Mouse (Mus musculus): Measurements from ENCODE around the gene Hnf1a.

The Hnf1a gene

DNA sequence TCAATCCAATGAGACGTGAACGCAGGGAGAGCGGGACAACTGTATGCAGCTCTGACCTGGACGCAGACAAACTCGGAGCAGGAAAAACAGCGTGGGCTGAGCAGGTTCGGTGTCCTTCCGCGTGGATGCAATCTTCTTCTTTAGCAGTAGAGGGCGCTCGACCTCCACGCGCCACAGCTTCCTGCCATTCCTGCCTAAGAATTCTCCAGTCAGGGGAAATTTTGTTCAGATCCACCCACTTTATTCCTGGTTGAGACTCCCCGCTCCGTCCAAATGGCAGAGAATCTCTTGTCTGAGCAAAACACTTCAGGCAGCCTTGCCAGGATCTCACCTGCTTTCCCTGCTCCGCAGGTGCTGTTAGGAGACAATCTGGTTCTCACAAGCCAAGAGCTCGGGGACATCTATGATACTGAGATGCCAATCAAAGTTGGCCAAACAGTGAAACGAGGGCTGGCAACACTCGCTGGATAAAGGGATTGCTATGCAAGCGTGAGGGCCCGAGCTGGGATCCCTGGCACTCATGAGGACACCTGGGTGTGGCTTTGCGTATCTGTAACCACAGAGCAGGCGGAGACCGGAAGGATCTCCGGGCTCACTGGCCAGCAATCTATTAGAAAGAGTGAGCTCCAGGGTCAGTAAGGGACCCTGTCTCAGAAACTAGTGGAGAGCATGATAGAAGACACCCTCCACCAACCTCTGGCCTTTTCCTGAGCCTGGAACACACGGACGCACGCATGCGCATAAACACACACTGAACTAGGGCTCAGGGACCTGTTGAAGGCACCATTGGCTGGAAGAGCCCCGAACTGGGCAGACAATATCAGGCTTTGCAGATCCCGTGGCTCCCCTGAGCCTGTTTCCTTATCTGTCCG, 8.6 kb upstream of the Hnf1a start:
- peak; percentile 80 for DNase-seq (ENCODE audit: low spot score)

GRCm38 (mm10) chr5:114978888-114979249, 8.0 kb upstream of the Hnf1a start:
- DNase-seq (ENCODE audit: low spot score): no peak

DNA sequence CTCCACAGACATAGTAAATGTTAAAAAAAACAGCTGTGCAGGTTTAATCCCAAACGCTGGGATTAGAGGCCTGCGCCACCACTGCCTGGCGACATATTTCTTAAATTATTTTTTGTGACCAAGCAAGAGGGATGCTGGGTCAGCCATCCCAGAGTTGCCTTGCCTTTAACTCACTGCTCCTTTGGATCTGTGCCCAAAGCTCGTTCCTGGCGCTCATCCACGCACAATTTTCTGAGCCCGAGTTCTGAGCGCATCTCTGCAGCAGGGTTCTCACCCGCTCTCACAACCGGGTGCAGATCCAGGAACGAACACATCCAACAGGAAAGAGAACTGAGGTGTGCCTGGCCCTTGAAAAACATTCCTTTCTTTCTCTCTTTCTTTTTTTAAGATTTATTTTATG, 7.6 kb upstream of the Hnf1a start:
- DNase-seq (ENCODE audit: low spot score): no peak

DNA sequence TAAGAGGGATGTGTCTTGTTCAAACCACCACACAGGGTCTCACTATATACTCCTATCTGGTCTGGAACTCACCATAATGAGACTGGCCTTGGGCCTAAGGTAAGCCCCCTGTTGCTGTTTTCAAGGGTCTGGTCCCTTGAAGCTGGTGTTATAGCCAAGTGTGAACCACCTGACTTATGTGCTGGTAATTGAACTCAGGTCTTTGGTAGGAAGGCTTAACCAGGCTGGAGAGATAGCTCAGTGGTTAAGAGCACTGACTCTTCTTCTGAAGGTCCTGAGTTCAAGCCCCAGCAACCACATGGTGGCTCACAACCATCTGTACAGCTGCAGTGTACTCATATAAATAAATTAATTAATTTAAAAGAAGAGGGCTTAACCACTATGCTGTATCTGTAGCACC, 6.0 kb upstream of the Hnf1a start:
- no peak for DNase-seq (ENCODE audit: low spot score)

GRCm38 (mm10) chr5:114973131-114973530, 2.2 kb upstream of the Hnf1a start:
- no peak for DNase-seq (ENCODE audit: low spot score)

DNA sequence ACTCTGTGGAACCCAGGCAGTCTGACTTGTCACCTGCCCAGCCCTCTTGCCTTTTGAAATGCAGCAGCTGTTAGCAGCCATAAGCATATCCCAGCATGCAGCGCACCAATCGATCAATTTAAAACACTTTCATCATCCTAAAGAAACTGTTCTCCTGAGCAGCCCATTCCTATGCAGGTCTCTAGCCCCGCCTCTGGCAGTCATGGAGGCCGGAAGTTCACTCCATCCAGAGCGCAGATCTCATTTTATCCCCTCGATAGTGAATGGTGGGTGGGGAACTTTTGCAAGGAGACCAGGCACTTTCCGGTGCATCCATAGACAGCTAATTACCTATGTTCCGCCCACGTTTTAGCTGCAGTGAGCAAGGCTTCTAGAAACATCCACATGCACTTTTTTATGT, 1.3 kb upstream of the Hnf1a start:
- DNase-seq (ENCODE audit: low spot score): no peak

DNA sequence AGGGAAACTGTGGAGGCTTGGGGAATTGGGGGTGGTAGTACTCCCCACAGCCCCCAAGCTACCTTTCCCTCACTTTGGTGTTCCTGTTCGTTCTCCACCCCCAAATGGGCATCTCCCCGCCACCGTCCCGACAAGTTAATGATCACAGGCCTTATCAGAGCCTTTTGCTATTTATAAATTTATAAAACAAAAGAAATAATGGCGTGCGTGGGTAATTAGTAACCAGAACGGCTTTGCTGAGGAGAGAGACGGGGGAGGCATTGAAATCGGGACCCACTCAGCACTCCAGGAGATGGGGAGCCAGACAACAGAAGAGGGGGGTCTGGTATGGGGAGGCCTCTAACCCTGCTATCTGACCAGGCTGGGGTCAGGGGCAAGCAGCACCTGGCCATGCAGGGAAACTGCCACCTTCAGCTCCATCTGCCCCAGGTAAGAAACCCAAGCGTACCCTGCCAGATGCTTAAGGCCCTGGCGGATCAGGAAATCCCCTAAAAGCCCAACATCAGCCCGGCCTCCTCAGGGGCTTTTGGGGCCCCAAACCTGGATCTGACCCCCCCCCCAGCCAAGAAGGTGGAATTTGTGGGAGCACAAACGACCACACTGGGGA, 1.2 kb downstream of the Hnf1a start:
- no peak for DNase-seq (ENCODE audit: low spot score)

- no peak for DNase-seq (ENCODE audit: low spot score)
Measured at GRCm38 (mm10) chr5:114969064-114969463, 1.8 kb downstream of the Hnf1a start.

- DNase-seq (ENCODE audit: low spot score): no peak
Measured at GRCm38 (mm10) chr5:114968651-114969050, 2.2 kb downstream of the Hnf1a start.

DNA sequence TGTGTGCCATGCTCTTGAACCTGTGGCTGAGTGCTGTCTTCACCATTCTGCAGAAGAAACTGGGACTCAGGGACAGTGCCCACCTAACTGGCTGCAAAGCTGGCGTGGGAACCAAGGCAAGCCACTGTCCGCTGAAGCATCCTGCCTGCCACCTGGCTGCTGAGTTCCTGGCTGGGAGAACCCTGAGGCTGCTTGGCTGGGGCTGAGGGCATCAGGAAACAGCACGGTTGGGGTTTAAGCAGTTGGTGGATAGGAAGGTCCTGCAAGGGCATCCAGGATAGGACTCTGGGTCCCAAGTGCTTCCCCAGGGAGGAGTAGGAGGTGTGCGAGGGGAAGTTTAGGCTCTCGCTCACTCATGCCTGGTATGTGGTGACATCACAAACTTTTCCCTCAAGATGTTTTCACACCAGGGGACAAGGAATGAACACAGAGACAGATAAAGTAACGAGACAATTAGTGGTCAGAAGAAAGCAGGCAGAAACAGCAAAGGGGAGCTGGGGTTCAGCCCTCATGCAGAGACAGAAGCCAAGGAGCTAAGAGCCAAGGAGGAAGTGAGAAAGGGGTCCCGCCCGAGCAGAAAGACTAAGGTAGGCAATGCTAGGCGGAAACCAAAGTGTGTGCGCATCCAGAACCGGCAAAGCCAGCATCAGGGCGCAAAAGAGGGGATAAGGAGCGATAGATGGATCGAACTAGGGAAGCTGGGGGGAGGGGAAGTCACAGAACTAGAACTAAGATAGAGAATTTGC, 3.2 kb downstream of the Hnf1a start:
- no peak for DNase-seq (ENCODE audit: low spot score)

DNA sequence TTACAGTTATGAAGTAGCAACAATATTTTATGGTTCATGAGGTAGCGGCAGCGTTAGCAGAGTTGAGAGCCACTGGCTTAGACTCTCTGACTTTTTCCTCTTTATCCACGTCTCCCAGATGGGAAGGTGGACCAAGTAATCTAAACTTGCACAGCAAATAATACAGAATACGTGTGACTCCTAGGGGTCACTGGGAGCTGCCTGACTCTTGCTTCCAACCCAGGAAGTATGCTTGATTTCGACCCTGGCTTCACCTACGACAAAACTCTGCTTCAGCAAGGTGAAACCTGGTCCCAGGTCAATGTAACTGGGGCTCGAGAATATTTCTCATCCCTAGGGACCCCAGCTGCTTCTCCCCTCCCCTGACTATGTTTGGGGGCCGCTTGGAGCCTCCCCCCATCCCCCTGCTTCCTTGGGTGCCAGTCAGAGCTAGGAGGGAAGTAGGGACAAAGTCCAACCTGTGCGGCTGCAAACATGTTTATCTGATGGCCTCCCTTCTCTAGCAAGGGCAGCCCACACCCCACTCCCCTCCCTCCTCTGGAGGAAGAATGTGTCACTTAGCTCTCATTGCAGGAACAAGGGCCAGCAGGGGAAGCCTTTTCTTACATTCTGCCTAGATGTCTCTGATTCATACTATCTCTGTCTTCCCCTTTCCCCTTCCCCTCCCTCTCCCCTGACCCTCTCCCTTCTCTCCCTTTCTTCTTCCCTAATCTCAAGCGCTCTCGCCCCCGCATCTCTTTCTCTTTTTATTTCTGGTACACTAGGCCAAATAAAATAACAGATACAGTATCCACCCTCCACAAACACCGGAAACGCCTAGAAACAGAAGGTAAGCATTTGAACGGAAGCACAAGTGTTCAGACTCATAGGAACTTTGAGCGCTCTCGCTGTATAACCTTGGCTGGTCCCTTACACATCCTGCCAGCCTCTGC, 5.7 kb downstream of the Hnf1a start:
- no peak for DNase-seq (ENCODE audit: low spot score)

DNA sequence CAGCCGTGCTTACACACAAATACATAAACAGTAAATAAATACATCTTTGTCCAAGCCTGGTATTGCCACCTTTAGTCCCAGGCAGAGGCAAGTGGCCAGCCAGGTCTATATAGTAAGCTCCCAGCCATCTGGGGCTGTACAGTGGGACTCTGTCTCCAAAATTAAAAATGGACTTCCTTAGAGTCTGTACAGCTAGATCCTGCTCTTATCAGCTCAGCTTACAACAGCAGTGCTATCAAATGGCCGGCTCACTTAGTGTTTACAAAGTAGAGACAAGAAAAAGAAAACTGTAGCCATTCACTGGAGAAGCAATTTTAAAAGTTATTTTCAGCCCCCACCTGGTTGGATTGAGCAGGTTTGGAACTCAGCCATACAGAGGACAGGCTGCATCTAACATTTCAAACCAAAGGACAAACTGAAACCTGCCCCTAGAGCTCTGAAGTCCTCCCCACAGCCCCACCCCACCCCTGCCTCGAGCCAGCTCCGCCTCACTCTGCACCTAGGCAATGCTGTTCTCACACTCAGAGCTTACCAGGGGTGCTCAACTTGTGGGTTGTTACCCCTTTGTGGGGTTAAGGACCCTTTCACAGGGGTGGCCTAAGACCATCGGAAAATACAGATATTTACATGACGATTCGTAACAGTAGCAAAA, 6.5 kb downstream of the Hnf1a start:
- DNase-seq (ENCODE audit: low spot score): no peak

- no peak for DNase-seq (ENCODE audit: low spot score)
Measured at GRCm38 (mm10) chr5:114961590-114962360, 9.1 kb downstream of the Hnf1a start.

DNA sequence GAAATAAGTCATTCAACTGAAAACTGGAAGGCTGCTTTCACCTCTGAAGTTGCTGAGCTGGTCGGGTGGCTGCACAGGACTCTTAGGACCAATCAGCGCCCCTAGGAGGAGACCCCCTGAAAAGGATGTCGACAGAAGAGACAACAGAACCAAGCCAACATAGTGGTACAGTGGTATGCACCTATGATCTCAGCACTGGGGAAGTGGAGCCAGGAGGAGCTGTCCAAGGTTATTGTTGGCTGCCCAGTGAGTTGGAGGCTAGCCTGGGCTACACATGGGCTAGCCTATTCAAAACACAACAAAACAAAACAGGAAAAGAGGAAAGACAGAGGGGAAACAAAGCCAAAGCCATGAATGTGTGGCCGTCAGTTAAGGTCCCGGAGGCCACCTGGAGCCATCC, 12.8 kb downstream of the Hnf1a start:
- no peak for DNase-seq (ENCODE audit: low spot score)

GRCm38 (mm10) chr5:114953326-114953725, 17.6 kb downstream of the Hnf1a start:
- DNase-seq (ENCODE audit: low spot score): no peak

DNA sequence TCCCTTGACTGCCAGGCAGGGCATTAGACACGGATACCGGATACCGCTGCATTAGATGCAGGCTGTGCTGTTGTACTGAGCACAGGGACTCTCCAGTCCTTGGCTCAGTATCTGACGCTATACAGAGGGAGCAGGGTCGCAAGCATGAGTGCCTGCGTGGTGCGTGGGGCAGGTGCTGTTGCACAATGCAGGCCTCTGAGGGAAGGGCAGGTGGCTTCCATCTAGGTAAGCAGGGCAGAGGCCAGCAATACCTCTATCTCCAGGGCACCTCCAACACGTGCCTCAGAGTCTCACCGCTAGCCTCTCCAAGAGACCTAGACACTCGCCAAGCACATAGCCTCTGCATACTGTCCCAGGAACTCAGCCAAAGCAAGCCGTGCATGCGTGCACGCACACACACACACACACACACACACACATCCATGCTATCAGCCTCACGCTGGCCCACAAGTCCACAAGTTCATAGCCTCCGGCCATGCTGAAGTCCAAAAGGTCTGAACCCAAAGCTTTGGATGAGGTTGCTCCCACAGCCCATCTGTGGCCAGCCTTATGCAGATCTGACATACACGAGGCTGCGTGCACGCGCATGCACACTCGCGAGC, 19.5 kb downstream of the Hnf1a start:
- DNase-seq (ENCODE audit: low spot score): no peak

- no peak for DNase-seq (ENCODE audit: low spot score)
Measured at GRCm38 (mm10) chr5:114950669-114951068, 20.2 kb downstream of the Hnf1a start.

- DNase-seq (ENCODE audit: low spot score): no peak
Measured at GRCm38 (mm10) chr5:114949812-114950211, 21.1 kb downstream of the Hnf1a start.

DNA sequence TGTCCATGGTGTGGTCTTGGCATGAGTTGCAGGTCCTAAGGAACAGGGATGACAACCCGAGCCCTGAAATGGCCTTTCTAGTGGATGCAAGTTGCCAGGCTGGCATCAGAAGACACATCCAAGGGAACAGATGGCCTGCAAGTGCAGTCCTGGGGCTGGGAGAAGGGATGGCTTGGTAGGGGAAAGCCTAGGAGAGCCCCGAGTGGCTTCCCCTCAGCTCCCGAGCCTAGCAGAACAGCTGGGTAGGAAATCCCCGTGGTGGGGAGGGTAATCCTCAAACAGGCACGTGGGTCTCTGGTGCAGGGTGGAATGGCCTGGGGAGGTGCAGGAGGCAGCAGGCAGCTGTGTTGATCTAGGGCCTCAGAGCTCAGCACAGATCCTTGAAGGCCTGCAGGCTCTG, 21.6 kb downstream of the Hnf1a start:
- no peak for DNase-seq (ENCODE audit: low spot score)

- no peak for DNase-seq (ENCODE audit: low spot score)
Measured at GRCm38 (mm10) chr5:114948891-114949290, 22.0 kb downstream of the Hnf1a start.
